Comparison of ENCODE assay signal across 7 mouse cellular contexts in the genomic region with DNA sequence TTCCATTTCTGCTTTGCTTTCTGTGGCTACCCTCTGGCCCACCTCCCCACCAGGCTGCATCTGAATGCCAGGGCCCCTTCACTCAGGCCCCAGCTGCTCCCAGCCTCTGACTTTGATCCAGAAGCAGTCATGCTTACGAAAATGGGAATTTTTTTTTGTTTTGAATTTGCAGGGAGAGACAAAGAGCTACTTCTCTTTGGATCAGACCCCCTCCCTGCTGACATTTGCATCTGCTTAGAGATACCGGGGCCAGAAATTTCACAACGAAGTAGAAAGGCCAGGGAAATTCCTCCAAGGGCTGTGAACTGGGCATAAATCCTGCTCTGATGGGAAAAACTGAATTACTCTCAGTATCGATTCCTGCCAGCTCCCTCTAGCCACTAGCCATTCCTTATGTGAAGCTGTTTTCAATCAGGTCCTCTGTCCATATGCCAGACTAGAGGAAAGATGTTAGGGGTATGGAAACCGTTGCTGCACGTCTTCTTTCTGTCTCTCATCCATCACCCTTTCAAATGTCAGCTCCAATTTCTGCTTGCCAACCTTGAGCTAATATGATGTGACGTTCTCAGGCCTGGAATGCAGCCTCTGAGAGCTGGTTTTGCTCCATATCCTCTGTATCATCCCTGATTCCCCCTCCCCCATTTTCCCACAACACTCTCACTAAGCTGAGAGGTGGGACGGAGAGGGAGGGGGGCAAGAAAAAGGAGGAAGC.
A peak's percentile ranks its signal among the peaks of the same experiment; 100 is the strongest.
DNase-seq lines count a peak whose midpoint lies in the region; ATAC-seq lines count a peak whose summit lies in the region.

No protein-coding gene starts in this region.

- H3K4me1 ChIP-seq in heart, embryonic 13.5 days: peaks cover 14% of the 10 kb centered on the region

- DNase-seq in adipocyte (ENCODE audit: low spot score): peak; percentile 79
- DNase-seq in brain, embryonic 18.5 days (ENCODE audit: low read depth, low spot score): peak; percentile 37
- DNase-seq in lung, postnatal 25 days (ENCODE audit: low spot score): peak; percentile 25
- DNase-seq in left cerebral cortex, postnatal 36 days (ENCODE audit: low spot score in 2 of 2): no peak
- no peak for DNase-seq in thymus, postnatal 4 days

- no peak for ATAC-seq in heart, embryonic 13.5 days (ENCODE audit: extremely low read depth, insufficient number of reproducible peaks, low FRiP score, low TSS enrichment)
- ATAC-seq in erythroblast, adult 5-6 weeks (replicated peaks; ENCODE audit: low FRiP score, poor library complexity, severe bottlenecking): no peak

- peak overlapping the region; percentile 37; the same call in 1 of the 2 replicates for H3K9ac ChIP-seq in heart, embryonic 13.5 days

- intact Hi-C loops in left cerebral cortex, postnatal 36 days (cut with DNase I): no loop called here

- 0 out of 2 replicates have a peak, but pooled peaks cover 3% of the 10 kb centered on the region for H3K9me3 ChIP-seq in heart, embryonic 13.5 days

- H3K27me3 ChIP-seq in heart, embryonic 13.5 days (replicated peaks): no peaks in the 10 kb centered on the region

- no peak overlapping the region for H3K4me2 ChIP-seq in heart, embryonic 13.5 days

- 41% methylated on average over 8 of the region's 8 CpGs for WGBS in heart, embryonic 13.5 days

- H3K36me3 ChIP-seq in heart, embryonic 13.5 days: no peaks in the 10 kb centered on the region

- H3K4me3 ChIP-seq in heart, embryonic 13.5 days: no peak overlapping the region

- peak overlapping the region; percentile 53 for H3K27ac ChIP-seq in heart, embryonic 13.5 days (replicated peaks)

Comparison
In these comparisons a context has a peak if more than half of its experiments do, and no peak if none do; other contexts are left out.
1. DNase-seq: peak in adipocyte (single experiment), brain, embryonic 18.5 days (single experiment) and lung, postnatal 25 days (single experiment); none in left cerebral cortex, postnatal 36 days (0 of 2) and thymus, postnatal 4 days (single experiment).